Mouse (Mus musculus) forebrain, postnatal 0 days (tissue): Measurements from ENCODE around the gene Lbhd1. TPM values are rescaled to one million over a fixed set of nuclear protein-coding genes. Genes with fewer than 3 reads are reported as not detected.

Experiments
- ATAC-seq: fragments of 200-750 bp; cut with Nextera tagmentation; 2 replicates; pipeline ENCODE4 v1.8.0; 2017; ENCODE audit warnings: mild to moderate bottlenecking, moderate library complexity
- DNase-seq: peaks from one replicate; pipeline ENCODE4 v3.0.0-alpha.2; 2015
- H3K27ac ChIP-seq: fragments of 300-500 bp; sonication (generic); 2 replicates; pipeline ENCODE4 v1.5.1; 2014; ENCODE audit warnings: low read depth, mild to moderate bottlenecking, antibody characterized with exemption, low read length, moderate library complexity, mixed read lengths
- H3K27me3 ChIP-seq: fragments of 300-500 bp; sonication (generic); 2 replicates; pipeline ENCODE4 v1.6.1; 2014; ENCODE audit warnings: mild to moderate bottlenecking, low read length, mixed read lengths; ENCODE audit not compliant: insufficient read depth
- H3K36me3 ChIP-seq: fragments of 300-500 bp; sonication (generic); 2 replicates; pipeline ENCODE4 v1.6.1; 2014; ENCODE audit warnings: mild to moderate bottlenecking, moderate library complexity; ENCODE audit not compliant: insufficient read depth
- H3K4me1 ChIP-seq: fragments of 300-500 bp; sonication (generic); 2 replicates; pipeline ENCODE4 v1.6.1; 2014; ENCODE audit warnings: antibody characterized with exemption; ENCODE audit not compliant: insufficient read depth
- H3K4me2 ChIP-seq: fragments of 300-500 bp; sonication (generic); 2 replicates; pipeline ENCODE4 v1.6.1; 2014; ENCODE audit warnings: low read depth, mild to moderate bottlenecking, moderate library complexity
- H3K4me3 ChIP-seq: fragments of 300-500 bp; sonication (generic); 2 replicates; pipeline ENCODE4 v1.5.1; 2014; ENCODE audit warnings: low read depth, low read length, mixed read lengths
- H3K9ac ChIP-seq: fragments of 300-500 bp; sonication (generic); 2 replicates; pipeline ENCODE4 v1.6.1; 2014; ENCODE audit warnings: mild to moderate bottlenecking
- H3K9me3 ChIP-seq: fragments of 300-500 bp; sonication (generic); 2 replicates; pipeline ENCODE4 v1.6.1; 2016; ENCODE audit warnings: low read length
- CTCF ChIP-seq: sonication (generic); IDR thresholded peaks from 2 replicates; pipeline ENCODE4 v1.5.1; 2016; ENCODE audit warnings: antibody characterized with exemption, control low read depth, low read depth
- WGBS: fragments of 180-500 bp; shearing (Covaris S2); extraction: QIAGEN DNeasy Blood & Tissue Kit; methylation state at CpG from one replicate; pipeline ENCODE4 v1.1.7; 2014; 5-methylcytosine and 5-hydroxymethylcytosine counted together
- microRNA-seq, 2 experiments: library from miRNA; unstranded; fragments of <30 nt; microRNA quantifications; one replicate each; pipeline ENCODE4; 2016
- polyA plus RNA-seq: library from polyadenylated mRNA; unstranded; fragments of >200 nt; fragmentation: Nextera tagmentation; extraction: Ambion mirVana; gene quantifications from 2 replicates; pipeline ENCODE4 v1.2.1, GENCODE M21; 2015
- total RNA-seq: library from RNA; depleted of rRNA; stranded (reverse); fragments of >200 nt; gene quantifications from 2 replicates; pipeline ENCODE4 v1.2.3, GENCODE M21; 2014; rRNA removed

Gene Lbhd1
- total and polyA plus RNA-seq, 2 experiments from 2014 or later: 5.0 to 36.5 TPM

DNA sequence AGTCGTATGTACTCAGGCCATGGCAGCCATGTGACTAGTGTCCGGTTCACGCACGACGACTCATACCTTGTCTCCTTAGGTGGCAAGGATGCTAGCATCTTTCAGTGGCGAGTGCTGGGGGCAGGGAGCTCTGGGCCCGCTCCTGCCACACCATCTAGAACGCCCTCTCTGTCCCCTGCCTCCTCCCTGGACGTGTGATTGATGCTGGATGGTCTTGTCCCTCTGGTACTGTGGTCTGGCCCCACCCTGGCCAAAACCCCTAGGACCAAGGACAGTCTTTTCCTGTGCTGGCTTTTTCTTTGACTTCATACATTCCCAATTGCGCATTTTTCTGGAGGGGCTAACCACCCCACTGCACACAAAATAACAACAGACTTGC is 57.6 kb downstream of the Lbhd1 start:
- peak overlapping the region; percentile 71 for H3K4me2 ChIP-seq
- peak overlapping the region; percentile 57 for H3K27ac ChIP-seq
- H3K36me3 ChIP-seq: peaks cover 23% of the 10 kb centered on the region
- H3K4me1 ChIP-seq: peaks cover 9% of the 10 kb centered on the region; the same call in 1 of the 2 replicates
- TF ChIP-seq CTCF: no peak
- WGBS: 27% methylated on average over 10 of the region's 10 CpGs
- no peak for ATAC-seq
- H3K9me3 ChIP-seq: no peaks in the 10 kb centered on the region
- H3K27me3 ChIP-seq: no peaks in the 10 kb centered on the region
- DNase-seq: no peak
- H3K9ac ChIP-seq: peak overlapping the region; percentile 99
- peak overlapping the region; percentile 92 for H3K4me3 ChIP-seq

DNA sequence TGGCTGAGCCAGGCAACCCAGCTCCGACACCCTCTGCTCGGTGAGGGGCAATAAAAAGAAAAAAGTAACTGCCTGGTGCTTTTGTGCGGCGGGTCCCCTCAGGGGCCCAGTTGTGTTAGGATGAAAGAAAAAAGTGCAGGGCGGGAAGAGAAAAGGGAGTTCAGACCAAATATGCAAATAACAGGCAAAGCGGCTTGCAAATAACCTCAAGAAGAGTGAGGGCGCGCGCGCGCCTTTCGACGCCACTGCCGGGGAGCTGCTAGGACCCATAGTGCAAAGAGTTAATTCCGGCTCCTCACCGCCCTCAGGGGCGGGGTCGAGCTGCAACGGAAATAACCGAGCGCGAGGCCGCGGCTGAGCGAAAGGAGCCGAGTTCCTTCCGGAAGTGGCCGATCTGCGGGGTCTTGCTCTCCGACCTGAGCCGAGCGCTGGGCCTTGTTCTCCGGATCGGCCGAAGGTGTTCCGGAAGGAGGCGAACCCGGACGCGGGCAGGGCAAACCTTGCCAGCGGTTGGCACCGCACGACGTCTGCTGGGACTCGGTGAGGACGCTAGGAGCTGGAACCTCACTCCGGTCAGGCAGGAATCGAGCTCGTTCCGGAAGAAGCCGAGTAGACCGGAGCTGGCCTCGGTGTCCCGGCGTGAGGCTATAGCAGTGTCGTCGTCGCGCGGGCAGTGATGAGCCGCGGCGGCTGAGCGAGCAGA is 58.1 kb downstream of the Lbhd1 start, which contains the start of gene Mta2:
Mta2 (plus strand) TSS at position 361 of the 703 bp plus-strand sequence.
- Histone ChIP-seq H3K4me3 (peak within 1 kb of the TSS; percentile 92), H3K27ac (peak within 1 kb of the TSS; percentile 93), H3K27me3 (no peaks in the 10 kb centered on the region), H3K36me3 (peaks cover 28% of the 10 kb centered on the region), H3K4me2 (peak within 1 kb of the TSS; percentile 71), H3K4me1 (peaks cover 9% of the 10 kb centered on the region; the same call in 1 of the 2 replicates), H3K9ac (peak within 1 kb of the TSS; percentile 99), H3K9me3 (no peaks in the 10 kb centered on the region)
- WGBS: under 1% methylated on average over 64 of the region's 64 CpGs
- ATAC-seq: peak; percentile 97
- TF ChIP-seq CTCF: peak; percentile 29; the same call in 1 of the 2 replicates
- DNase-seq: peak; percentile 98

Small RNAs within 50 kb of the gene (microRNA-seq; reads per million reads assigned to microRNA genes)
- 0 to 0.24 reads per million in 2 experiments for gene Mir5136

Other genes starting within 250 kb of the Lbhd1 start
Only the 30 nearest of the 32 such genes appear.
- gene Slc3a2, start 160.4 kb upstream of the Lbhd1 start, total RNA-seq: 107 and 116 TPM in 2 replicates
- gene Slc3a2, start 160.4 kb upstream of the Lbhd1 start, polyA plus RNA-seq: 247 and 256 TPM in 2 replicates
- gene Wdr74, start 147.9 kb upstream of the Lbhd1 start, total RNA-seq: 74.1 and 85.9 TPM in 2 replicates
- 98.7 and 113 TPM in 2 replicates for gene Wdr74, start 147.9 kb upstream of the Lbhd1 start, polyA plus RNA-seq
- gene 1700092M07Rik, start 143.0 kb upstream of the Lbhd1 start, total RNA-seq: not detected in 2 replicates
- gene 1700092M07Rik, start 143.0 kb upstream of the Lbhd1 start, polyA plus RNA-seq: 0.65 and 0.67 TPM in 2 replicates
- gene Stx5a, start 142.3 kb upstream of the Lbhd1 start, total RNA-seq: 130 and 140 TPM in 2 replicates
- 86.4 and 97.6 TPM in 2 replicates for gene Stx5a, start 142.3 kb upstream of the Lbhd1 start, polyA plus RNA-seq
- 81.7 and 114 TPM in 2 replicates for gene Nxf1, start 126.7 kb upstream of the Lbhd1 start, total RNA-seq
- 97.1 and 97.9 TPM in 2 replicates for gene Nxf1, start 126.7 kb upstream of the Lbhd1 start, polyA plus RNA-seq
- 236 and 241 TPM in 2 replicates for gene Tmem223, start 112.7 kb upstream of the Lbhd1 start, total RNA-seq
- gene Tmem223, start 112.7 kb upstream of the Lbhd1 start, polyA plus RNA-seq: 269 and 334 TPM in 2 replicates
- gene Tmem179b, start 109.3 kb upstream of the Lbhd1 start, total RNA-seq: 17.4 and 19.6 TPM in 2 replicates
- 22.4 and 22.6 TPM in 2 replicates for gene Tmem179b, start 109.3 kb upstream of the Lbhd1 start, polyA plus RNA-seq
- 27.2 and 31.7 TPM in 2 replicates for gene Taf6l, start 97.3 kb upstream of the Lbhd1 start, total RNA-seq
- gene Taf6l, start 97.3 kb upstream of the Lbhd1 start, polyA plus RNA-seq: 25.1 and 25.2 TPM in 2 replicates
- gene Polr2g, start 85.2 kb upstream of the Lbhd1 start, total RNA-seq: 89.3 and 99.3 TPM in 2 replicates
- 193 and 216 TPM in 2 replicates for gene Polr2g, start 85.2 kb upstream of the Lbhd1 start, polyA plus RNA-seq
- gene Zbtb3, start 81.2 kb upstream of the Lbhd1 start, total RNA-seq: 7.0 and 7.3 TPM in 2 replicates
- 4.3 and 5.0 TPM in 2 replicates for gene Zbtb3, start 81.2 kb upstream of the Lbhd1 start, polyA plus RNA-seq
- 71.9 and 72.6 TPM in 2 replicates for gene Ttc9c, start 64.4 kb upstream of the Lbhd1 start, total RNA-seq
- 34.1 and 44.4 TPM in 2 replicates for gene Ttc9c, start 64.4 kb upstream of the Lbhd1 start, polyA plus RNA-seq
- 28.2 and 38.3 TPM in 2 replicates for gene Hnrnpul2, start 63.7 kb upstream of the Lbhd1 start, total RNA-seq
- 3.9 and 5.3 TPM in 2 replicates for gene Hnrnpul2, start 63.7 kb upstream of the Lbhd1 start, polyA plus RNA-seq
- not detected in 2 replicates for gene AC129217.1, start 54.0 kb upstream of the Lbhd1 start, total RNA-seq
- not detected in 2 replicates for gene AC129217.1, start 54.0 kb upstream of the Lbhd1 start, polyA plus RNA-seq
- gene Bscl2, start 46.3 kb upstream of the Lbhd1 start, total RNA-seq: 81.5 and 91.5 TPM in 2 replicates
- gene Bscl2, start 46.3 kb upstream of the Lbhd1 start, polyA plus RNA-seq: 78.9 and 88.9 TPM in 2 replicates
- 68.0 and 78.5 TPM in 2 replicates for gene Gng3, start 44.5 kb upstream of the Lbhd1 start, total RNA-seq
- gene Gng3, start 44.5 kb upstream of the Lbhd1 start, polyA plus RNA-seq: 594 and 622 TPM in 2 replicates
- gene Lrrn4cl, start 33.0 kb upstream of the Lbhd1 start, total RNA-seq: 1.5 and 2.6 TPM in 2 replicates
- gene Lrrn4cl, start 33.0 kb upstream of the Lbhd1 start, polyA plus RNA-seq: 0.58 and 0.88 TPM in 2 replicates
- 108 and 126 TPM in 2 replicates for gene Ubxn1, start 12.2 kb upstream of the Lbhd1 start, total RNA-seq
- 168 and 185 TPM in 2 replicates for gene Ubxn1, start 12.2 kb upstream of the Lbhd1 start, polyA plus RNA-seq
- 14.2 and 36.1 TPM in 2 replicates for gene Uqcc3, start 2.8 kb upstream of the Lbhd1 start, total RNA-seq
- 59.1 TPM in 2 replicates for gene Uqcc3, start 2.8 kb upstream of the Lbhd1 start, polyA plus RNA-seq
- not detected in 2 replicates for gene Gm49403, start 198 bp downstream of the Lbhd1 start, total RNA-seq
- gene Gm49403, start 198 bp downstream of the Lbhd1 start, polyA plus RNA-seq: not detected in 2 replicates
- 26.0 and 37.5 TPM in 2 replicates for gene 1810009A15Rik, start 5.1 kb downstream of the Lbhd1 start, total RNA-seq
- 31.9 and 45.7 TPM in 2 replicates for gene 1810009A15Rik, start 5.1 kb downstream of the Lbhd1 start, polyA plus RNA-seq
- 0.95 TPM in 1 of 2 replicates, not detected in the other for gene Gm49416, start 5.2 kb downstream of the Lbhd1 start, total RNA-seq
- gene Gm49416, start 5.2 kb downstream of the Lbhd1 start, polyA plus RNA-seq: 1.4 TPM in 1 of 2 replicates, not detected in the other
- gene Ints5, start 9.3 kb downstream of the Lbhd1 start, total RNA-seq: 26.1 and 29.9 TPM in 2 replicates
- gene Ints5, start 9.3 kb downstream of the Lbhd1 start, polyA plus RNA-seq: 23.6 and 26.8 TPM in 2 replicates
- gene Ganab, start 14.3 kb downstream of the Lbhd1 start, total RNA-seq: 67.7 and 96.7 TPM in 2 replicates
- 47.0 and 54.0 TPM in 2 replicates for gene Ganab, start 14.3 kb downstream of the Lbhd1 start, polyA plus RNA-seq
- 99.6 and 120 TPM in 2 replicates for gene B3gat3, start 36.6 kb downstream of the Lbhd1 start, total RNA-seq
- 89.3 and 94.0 TPM in 2 replicates for gene B3gat3, start 36.6 kb downstream of the Lbhd1 start, polyA plus RNA-seq
- 2.3 and 3.5 TPM in 2 replicates for gene Rom1, start 45.6 kb downstream of the Lbhd1 start, total RNA-seq
- gene Rom1, start 45.6 kb downstream of the Lbhd1 start, polyA plus RNA-seq: 2.4 and 3.3 TPM in 2 replicates
- 5.1 and 7.3 TPM in 2 replicates for gene Eml3, start 45.8 kb downstream of the Lbhd1 start, total RNA-seq
- gene Eml3, start 45.8 kb downstream of the Lbhd1 start, polyA plus RNA-seq: 7.5 and 8.1 TPM in 2 replicates
- gene Mta2, start 58.1 kb downstream of the Lbhd1 start, total RNA-seq: 71.2 and 86.4 TPM in 2 replicates
- 87.8 and 91.3 TPM in 2 replicates for gene Mta2, start 58.1 kb downstream of the Lbhd1 start, polyA plus RNA-seq
- gene Tut1, start 70.1 kb downstream of the Lbhd1 start, total RNA-seq: 20.8 and 24.5 TPM in 2 replicates
- gene Tut1, start 70.1 kb downstream of the Lbhd1 start, polyA plus RNA-seq: 14.8 and 17.6 TPM in 2 replicates
- 524 and 615 TPM in 2 replicates for gene Eef1g, start 83.3 kb downstream of the Lbhd1 start, total RNA-seq
- 250 and 269 TPM in 2 replicates for gene Eef1g, start 83.3 kb downstream of the Lbhd1 start, polyA plus RNA-seq
- gene Ahnak, start 105.6 kb downstream of the Lbhd1 start, total RNA-seq: 11.4 and 17.9 TPM in 2 replicates
- 3.2 and 3.9 TPM in 2 replicates for gene Ahnak, start 105.6 kb downstream of the Lbhd1 start, polyA plus RNA-seq